Mouse (Mus musculus) embryonic stem cell, embryonic (primary cell): ENCODE data around the gene Gm20388.

Experiments
- CTCF ChIA-PET, 4 experiments: fragments of 300-600 bp in 2 of 4; fragments of 350-600 bp in 2 of 4; sonication (Branson Sonifier 250); formaldehyde crosslinking; loops; one replicate each; lab custom pipeline; 2022; ENCODE audit warnings: inconsistent platforms in 2 of 4; lab: Charles Lee
- POLR2A ChIA-PET, 4 experiments: fragments of 300-600 bp in 2 of 4; fragments of 350-600 bp in 2 of 4; sonication (Branson Sonifier 250); formaldehyde crosslinking; loops; one replicate each; lab custom pipeline; 2022; ENCODE audit warnings: antibody characterized with exemption in 4 of 4, inconsistent platforms in 1 of 4; lab: Charles Lee

Gm20388 gene

GRCm38 (mm10) chr8:123827523-123827922 is 3916.9 kb downstream of the Gm20388 start:
- ChIA-PET CTCF (interaction anchor here in 2 of 4 experiments (0.5 to 6.3 kb wide), 3 partner anchors 8 to 287 kb away, joined by 3 to 40 read pairs (median 11); no protein-coding TSS in a partner anchor), POLR2A (interaction anchor here in 3 of 4 experiments (1.0 to 2.2 kb wide), 6 partner anchors 8 to 38 kb away, joined by 3 to 7 read pairs (median 5); no protein-coding TSS in a partner anchor)

GRCm38 (mm10) chr8:123832757-123833156 is 3922.1 kb downstream of the Gm20388 start:
- CTCF ChIA-PET, result interaction anchor here (0.6 to 1.6 kb wide), 23 partner anchors 9 to 622 kb away, joined by 3 to 7 read pairs (median 3); no protein-coding TSS in a partner anchor
- POLR2A ChIA-PET, result interaction anchor here in 2 of 4 experiments (0.6 to 2.6 kb wide), 5 partner anchors 14 to 160 kb away, joined by 3 to 11 read pairs (median 4); no protein-coding TSS in a partner anchor

- POLR2A ChIA-PET, result interaction anchor here in 3 of 4 experiments (0.6 to 2.8 kb wide), 19 partner anchors 9 to 182 kb away, joined by 3 to 11 read pairs (median 3); partner anchors contain the start of gene Rhou (in 1 of the 3)
These were observed 3924.8 kb downstream of the Gm20388 start for GRCm38 (mm10) chr8:123835451-123835850.

GRCm38 (mm10) chr8:123836354-123836753 is 3925.7 kb downstream of the Gm20388 start:
- CTCF ChIA-PET, result interaction anchor here in 3 of 4 experiments (0.8 to 4.8 kb wide), 11 partner anchors 9 to 534 kb away, joined by 3 to 40 read pairs (median 4); partner anchors contain the start of gene Nup133 (in 1 of the 3)

More at GRCm38 (mm10) chr8:123835451-123835850, 3924.8 kb downstream of the Gm20388 start:
- CTCF ChIA-PET, result interaction anchor here (0.5 to 4.8 kb wide), 46 partner anchors 9 to 559 kb away, joined by 3 to 40 read pairs (median 4); partner anchors contain the start of gene Nup133 (in 1 of the 4)

GRCm38 (mm10) chr8:123838496-123838895 is 3927.9 kb downstream of the Gm20388 start:
- CTCF ChIA-PET, result interaction anchor here in 3 of 4 experiments (0.6 to 1.1 kb wide), 3 partner anchors 30 to 211 kb away, joined by 3 to 4 read pairs (median 4); no protein-coding TSS in a partner anchor

More at GRCm38 (mm10) chr8:123836354-123836753, 3925.7 kb downstream of the Gm20388 start:
- POLR2A ChIA-PET, result interaction anchor here in 2 of 4 experiments (1.3 to 1.8 kb wide), 4 partner anchors 10 to 19 kb away, joined by 5 to 10 read pairs (median 8); no protein-coding TSS in a partner anchor

GRCm38 (mm10) chr8:123840578-123841345 is 3930.1 kb downstream of the Gm20388 start:
- ChIA-PET CTCF (interaction anchor here in 1 of 4 experiments (1.0 kb wide), 1 partner anchor 187 kb away, joined by 3 read pairs; no protein-coding TSS in a partner anchor), POLR2A (interaction anchor here in 2 of 4 experiments (0.6 to 0.7 kb wide), 2 partner anchors 43 to 99 kb away, joined by 3 to 4 read pairs; no protein-coding TSS in a partner anchor)

More at GRCm38 (mm10) chr8:123838496-123838895, 3927.9 kb downstream of the Gm20388 start:
- POLR2A ChIA-PET, result interaction anchor here in 2 of 4 experiments (1.0 to 2.0 kb wide), 2 partner anchors 11 to 20 kb away, joined by 3 to 6 read pairs; no protein-coding TSS in a partner anchor

- POLR2A ChIA-PET, result interaction anchor here in 3 of 4 experiments (0.6 to 2.5 kb wide), 6 partner anchors 10 to 503 kb away, joined by 4 to 12 read pairs (median 4); partner anchors contain the start of gene Ccsap (in 1 of the 3)
- CTCF ChIA-PET, result interaction anchor here (0.6 to 1.7 kb wide), 5 partner anchors 9 to 557 kb away, joined by 3 to 5 read pairs (median 4); no protein-coding TSS in a partner anchor
These were observed 3931.4 kb downstream of the Gm20388 start for GRCm38 (mm10) chr8:123842086-123842485.

- ChIA-PET POLR2A (interaction anchor here in 3 of 4 experiments (0.7 to 3.5 kb wide), 4 partner anchors 9 to 58 kb away, joined by 3 to 21 read pairs (median 3); partner anchors contain the start of gene Ccsap (in 1 of the 3)), CTCF (interaction anchor here in 3 of 4 experiments (0.6 to 3.8 kb wide), 3 partner anchors 9 to 67 kb away, joined by 3 to 20 read pairs (median 3); no protein-coding TSS in a partner anchor)
These were observed 3933.7 kb downstream of the Gm20388 start for GRCm38 (mm10) chr8:123844341-123844740.

- ChIA-PET POLR2A (interaction anchor here in 3 of 4 experiments (0.7 to 3.5 kb wide), 7 partner anchors 9 to 59 kb away, joined by 3 to 21 read pairs (median 3); partner anchors contain the start of gene Ccsap (in 1 of the 3)), CTCF (interaction anchor here in 3 of 4 experiments (0.8 to 3.8 kb wide), 3 partner anchors 9 to 55 kb away, joined by 4 to 20 read pairs (median 4); no protein-coding TSS in a partner anchor)
These were observed 3934.5 kb downstream of the Gm20388 start for GRCm38 (mm10) chr8:123845114-123845513.

- CTCF ChIA-PET, result interaction anchor here in 3 of 4 experiments (0.5 to 3.8 kb wide), 7 partner anchors 11 to 831 kb away, joined by 3 to 20 read pairs (median 3); no protein-coding TSS in a partner anchor
- POLR2A ChIA-PET, result interaction anchor here in 2 of 4 experiments (0.7 to 3.5 kb wide), 10 partner anchors 9 to 60 kb away, joined by 3 to 21 read pairs (median 4); partner anchors contain the start of gene Ccsap (in 1 of the 2)
These were observed 3935.3 kb downstream of the Gm20388 start for GRCm38 (mm10) chr8:123845991-123846390.

- POLR2A ChIA-PET, result interaction anchor here in 3 of 4 experiments (0.6 to 3.7 kb wide), 11 partner anchors 8 to 379 kb away, joined by 3 to 25 read pairs (median 4); partner anchors contain the start of gene Ccsap (in 1 of the 3)
These were observed 3935.9 kb downstream of the Gm20388 start for GRCm38 (mm10) chr8:123846509-123846908.

GRCm38 (mm10) chr8:123847546-123847945 is 3936.9 kb downstream of the Gm20388 start:
- ChIA-PET POLR2A (interaction anchor here (0.6 to 3.7 kb wide), 12 partner anchors 7 to 1714 kb away, joined by 3 to 25 read pairs (median 4); partner anchors contain the start of gene Ccsap (in 1 of the 4)), CTCF (interaction anchor here in 2 of 4 experiments (0.9 to 3.8 kb wide), 5 partner anchors 12 to 24 kb away, joined by 3 to 20 read pairs (median 7); no protein-coding TSS in a partner anchor)

More at GRCm38 (mm10) chr8:123846509-123846908, 3935.9 kb downstream of the Gm20388 start:
- CTCF ChIA-PET, result interaction anchor here (0.6 to 3.8 kb wide), 9 partner anchors 11 to 831 kb away, joined by 3 to 20 read pairs (median 4); no protein-coding TSS in a partner anchor

- CTCF ChIA-PET, result interaction anchor here in 1 of 4 experiments (0.6 to 1.5 kb wide), 2 partner anchors 10 to 26 kb away, joined by 3 to 4 read pairs; partner anchors contain the start of gene Ccsap
These were observed 3938.7 kb downstream of the Gm20388 start for GRCm38 (mm10) chr8:123849352-123849751.

GRCm38 (mm10) chr8:123851590-123851989 is 3940.9 kb downstream of the Gm20388 start:
- ChIA-PET CTCF (interaction anchor here in 2 of 4 experiments (0.6 to 1.2 kb wide), 2 partner anchors 19 to 196 kb away, joined by 3 to 7 read pairs; no protein-coding TSS in a partner anchor), POLR2A (interaction anchor here in 2 of 4 experiments (0.6 to 1.7 kb wide), 5 partner anchors 9 to 518 kb away, joined by 3 to 4 read pairs (median 4); no protein-coding TSS in a partner anchor)

More at GRCm38 (mm10) chr8:123849352-123849751, 3938.7 kb downstream of the Gm20388 start:
- POLR2A ChIA-PET, result interaction anchor here in 3 of 4 experiments (0.6 to 3.7 kb wide), 13 partner anchors 9 to 179 kb away, joined by 3 to 25 read pairs (median 4); partner anchors contain the start of genes Ccsap (in 1 of the 3) and Nup133 (in 1 of the 3)

GRCm38 (mm10) chr8:123854252-123854651 is 3943.6 kb downstream of the Gm20388 start:
- CTCF ChIA-PET, result interaction anchor here in 1 of 4 experiments (1.2 kb wide), 1 partner anchor 22 kb away, joined by 3 read pairs; no protein-coding TSS in a partner anchor
- POLR2A ChIA-PET, result interaction anchor here in 3 of 4 experiments (0.8 to 2.5 kb wide), 5 partner anchors 10 to 28 kb away, joined by 3 to 7 read pairs (median 3); no protein-coding TSS in a partner anchor
